Mouse (Mus musculus) liver, embryonic 14.5 days (tissue): ENCODE results near the gene Rps19.

Experiments used
- CTCF ChIP-seq: IDR thresholded peaks from 2 replicates; pipeline ENCODE4 v1.5.1; 2016; ENCODE audit warnings: antibody characterized with exemption, low read depth, control low read depth
- EP300 ChIP-seq: IDR thresholded peaks from 2 replicates; pipeline ENCODE4 v1.6.1; 2016; ENCODE audit warnings: antibody characterized with exemption, low read depth

- TF ChIP-seq CTCF: no peak
- no peak for TF ChIP-seq EP300
Observed at GRCm38 (mm10) chr7:24907211-24907748, 23.1 kb downstream of the Rps19 start.
